Comparison of ENCODE assay signal across 16 mouse cellular contexts in the genomic region with DNA sequence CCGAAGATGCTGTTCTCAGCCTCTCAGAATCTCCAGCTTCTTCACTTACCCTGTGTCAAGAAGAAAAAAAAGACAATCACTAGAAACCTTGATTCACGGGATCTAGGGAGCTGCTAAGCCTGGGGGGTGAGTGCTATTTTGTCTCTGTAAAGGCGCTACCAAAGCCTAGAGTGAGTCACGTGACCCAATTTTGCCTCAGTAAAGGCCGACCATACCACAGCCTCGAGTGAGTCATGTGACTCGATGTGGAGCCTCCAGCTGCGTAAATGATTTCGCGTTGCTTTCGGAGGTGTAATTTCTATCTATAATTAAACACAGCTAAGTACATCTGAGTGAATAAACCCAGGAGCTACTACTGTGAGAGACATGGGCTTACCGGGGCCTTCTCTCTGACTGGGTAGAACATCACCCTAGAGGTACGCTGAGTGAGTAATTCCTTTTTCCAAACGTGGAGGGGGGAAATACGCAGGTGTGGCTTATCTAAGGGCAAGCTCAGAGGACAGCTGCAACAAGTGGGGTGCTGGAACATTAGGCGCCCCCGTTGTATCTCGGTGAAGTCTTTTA.
DNase-seq lines count a peak whose midpoint lies in the region; ATAC-seq lines count a peak whose summit lies in the region.
"Had no signal": no experiment of that assay in that cellular context is flagged by ENCODE, and none has a peak within 500 bp of the region (broad histone marks: within the 10 kb centered on the region; RNA-seq: fewer than 3 reads in every experiment).

No protein-coding gene starts in this region.

- H3K27ac ChIP-seq in forebrain, embryonic 13.5 days: peak overlapping the region; percentile 45; the same call in 1 of the 2 replicates
- peak overlapping the region; percentile 78 for H3K27ac ChIP-seq in neural tube, embryonic 15.5 days (replicated peaks)
- H3K27ac ChIP-seq: embryonic facial prominence, embryonic 12.5 days; heart, embryonic 10.5 days; kidney, postnatal 0 days; liver, embryonic 14.5 days had no signal

- 0 out of 2 replicates have a peak, but pooled peaks cover 8% of the 10 kb centered on the region for H3K4me1 ChIP-seq in forebrain, embryonic 13.5 days
- H3K4me1 ChIP-seq in neural tube, embryonic 15.5 days: peaks cover 30% of the 10 kb centered on the region
- H3K4me1 ChIP-seq: embryonic facial prominence, embryonic 12.5 days had no signal

- DNase-seq in layer of hippocampus, adult 8-10 months (ENCODE audit: low spot score in 2 of 2): peak; percentile 44
- no peak for DNase-seq in layer of hippocampus, adult 9-10 months (ENCODE audit: low spot score)
- DNase-seq in left cerebral cortex, adult 18-20 months (ENCODE audit: low spot score in 2 of 2): peak; percentile 41 to 50
- no peak for DNase-seq in lung, postnatal 4 days
- no peak for DNase-seq in lung, postnatal 10 days
- DNase-seq in spleen, adult 12 weeks (ENCODE audit: low spot score): no peak
- DNase-seq: B cell, adult 2 months; cerebellum, adult 9-11 months; layer of hippocampus, postnatal 36 days; thymus, adult 18-20 months had no signal

- H3K4me3 ChIP-seq in forebrain, embryonic 13.5 days: no peak overlapping the region
- H3K4me3 ChIP-seq in neural tube, embryonic 15.5 days (replicated peaks): no peak overlapping the region
- H3K4me3 ChIP-seq: embryonic facial prominence, embryonic 12.5 days; heart, embryonic 10.5 days had no signal

- H3K27me3 ChIP-seq in forebrain, embryonic 13.5 days: no peaks in the 10 kb centered on the region
- H3K27me3 ChIP-seq in neural tube, embryonic 15.5 days (replicated peaks): no peaks in the 10 kb centered on the region

- no peak overlapping the region for H3K4me2 ChIP-seq in forebrain, embryonic 13.5 days
- H3K4me2 ChIP-seq in neural tube, embryonic 15.5 days: no peak overlapping the region
- H3K4me2 ChIP-seq: embryonic facial prominence, embryonic 12.5 days had no signal

- ATAC-seq in forebrain, embryonic 13.5 days: no peak; the same call in 1 of the 2 replicates
- peak; percentile 71 for ATAC-seq in neural tube, embryonic 15.5 days (ENCODE audit: low FRiP score)

- WGBS in forebrain, embryonic 13.5 days: 79% methylated on average over 18 of the region's 18 CpGs
- WGBS in neural tube, embryonic 15.5 days: 56% methylated on average over 18 of the region's 18 CpGs

- H3K9ac ChIP-seq in forebrain, embryonic 13.5 days: no peak overlapping the region
- no peak overlapping the region for H3K9ac ChIP-seq in neural tube, embryonic 15.5 days (replicated peaks)
- H3K9ac ChIP-seq: embryonic facial prominence, embryonic 12.5 days; liver, embryonic 14.5 days had no signal

- no peaks in the 10 kb centered on the region for H3K9me3 ChIP-seq in forebrain, embryonic 13.5 days (replicated peaks)
- no peaks in the 10 kb centered on the region for H3K9me3 ChIP-seq in neural tube, embryonic 15.5 days (replicated peaks)
- H3K9me3 ChIP-seq: embryonic facial prominence, embryonic 12.5 days; heart, embryonic 10.5 days had no signal

- no peaks in the 10 kb centered on the region for H3K36me3 ChIP-seq in forebrain, embryonic 13.5 days (ENCODE audit: poor library complexity, severe bottlenecking)
- no peaks in the 10 kb centered on the region for H3K36me3 ChIP-seq in neural tube, embryonic 15.5 days
- H3K36me3 ChIP-seq: embryonic facial prominence, embryonic 12.5 days had no signal

Comparison
In these comparisons a context has a peak if more than half of its experiments do, and no peak if none do; other contexts are left out.
1. DNase-seq: peak in layer of hippocampus, adult 8-10 months (2 of 2) and left cerebral cortex, adult 18-20 months (2 of 2); none in layer of hippocampus, adult 9-10 months (single experiment), lung, postnatal 4 days (0 of 2), lung, postnatal 10 days (single experiment) and spleen, adult 12 weeks (single experiment).